Mouse (Mus musculus) testis, adult 2 months (tissue): ENCODE measurements at regions not wholly inside any gene's neighbourhood (a gene's known extent, or its start where the extent isn't known, plus 50 kb on each side); places are given as distances from the start of the nearest gene placed in this dataset.

Experiments used
- H3K27ac ChIP-seq: fragments of 200-500 bp; 2 replicates; pipeline ENCODE4 v1.5.1; 2012; ENCODE audit warnings: low read depth, low read length; ENCODE audit not compliant: control insufficient read depth, insufficient read depth
- H3K27me3 ChIP-seq: fragments of 200-500 bp; 2 replicates; pipeline ENCODE4 v1.6.1; 2012; ENCODE audit warnings: mild to moderate bottlenecking, low read length, moderate library complexity; ENCODE audit not compliant: control insufficient read depth, insufficient read depth
- H3K36me3 ChIP-seq: fragments of 200-500 bp; 2 replicates; pipeline ENCODE4 v1.6.1; 2012; ENCODE audit warnings: mild to moderate bottlenecking, low read length; ENCODE audit not compliant: control insufficient read depth, insufficient read depth
- H3K4me1 ChIP-seq: fragments of 200-500 bp; 2 replicates; pipeline ENCODE4 v1.6.1; 2012; ENCODE audit warnings: low read length; ENCODE audit not compliant: control insufficient read depth, insufficient read depth
- H3K4me3 ChIP-seq: fragments of 200-500 bp; 2 replicates; pipeline ENCODE4 v1.5.1; 2012; ENCODE audit warnings: low read depth, mild to moderate bottlenecking, low read length, moderate library complexity, mixed read lengths; ENCODE audit not compliant: control insufficient read depth
- CTCF ChIP-seq: fragments of 200-500 bp; IDR thresholded peaks from 2 replicates; pipeline ENCODE4 v1.5.1; 2012; ENCODE audit warnings: low read depth, mild to moderate bottlenecking, inconsistent platforms, low read length, moderate library complexity; ENCODE audit not compliant: control insufficient read depth, insufficient read depth, insufficient replicate concordance
- POLR2A ChIP-seq: fragments of 200-500 bp; IDR thresholded peaks from 2 replicates; pipeline ENCODE4 v1.6.1; 2012; ENCODE audit warnings: low read depth, mild to moderate bottlenecking, inconsistent platforms, low read length, moderate library complexity; ENCODE audit not compliant: control insufficient read depth

- Histone ChIP-seq H3K27me3 (no peaks in the 10 kb centered on the region), H3K4me3 (no peak overlapping the region), H3K27ac (no peak overlapping the region), H3K4me1 (no peaks in the 10 kb centered on the region), H3K36me3 (no peaks in the 10 kb centered on the region)
- TF ChIP-seq POLR2A (no peak), CTCF (no peak)
These were observed 391.3 kb downstream of the Slc4a3 start for GRCm38 (mm10) chr1:75937331-75937730.

GRCm38 (mm10) chr1:75946290-75946839 is 400.3 kb downstream of the Slc4a3 start:
- Histone ChIP-seq H3K4me1 (no peaks in the 10 kb centered on the region), H3K36me3 (no peaks in the 10 kb centered on the region), H3K4me3 (no peak overlapping the region), H3K27me3 (no peaks in the 10 kb centered on the region), H3K27ac (no peak overlapping the region)
- no peak for TF ChIP-seq CTCF
- no peak for TF ChIP-seq POLR2A

- Histone ChIP-seq H3K4me3 (peak overlapping the region; percentile 32; the same call in 1 of the 2 replicates), H3K36me3 (no peaks in the 10 kb centered on the region), H3K27me3 (no peaks in the 10 kb centered on the region), H3K4me1 (no peaks in the 10 kb centered on the region), H3K27ac (no peak overlapping the region)
- TF ChIP-seq CTCF: no peak
- TF ChIP-seq POLR2A: no peak
These were observed 432.3 kb downstream of the Slc4a3 start for GRCm38 (mm10) chr1:75978203-75978986.

- Histone ChIP-seq H3K27me3 (no peaks in the 10 kb centered on the region), H3K4me1 (no peaks in the 10 kb centered on the region), H3K27ac (no peak overlapping the region), H3K4me3 (no peak overlapping the region), H3K36me3 (no peaks in the 10 kb centered on the region)
- TF ChIP-seq CTCF: no peak
- no peak for TF ChIP-seq POLR2A
These were observed 437.0 kb downstream of the Slc4a3 start for GRCm38 (mm10) chr1:75983057-75983456.

GRCm38 (mm10) chr1:75983487-75983886 is 437.4 kb downstream of the Slc4a3 start:
- TF ChIP-seq CTCF (no peak), POLR2A (no peak)
- H3K27ac ChIP-seq: no peak overlapping the region
- no peaks in the 10 kb centered on the region for H3K36me3 ChIP-seq
- H3K27me3 ChIP-seq: no peaks in the 10 kb centered on the region
- H3K4me1 ChIP-seq: no peaks in the 10 kb centered on the region
- H3K4me3 ChIP-seq: no peak overlapping the region

- H3K27me3 ChIP-seq: no peaks in the 10 kb centered on the region
- no peaks in the 10 kb centered on the region for H3K36me3 ChIP-seq
- H3K4me3 ChIP-seq: no peak overlapping the region
- TF ChIP-seq CTCF (no peak), POLR2A (no peak)
- no peak overlapping the region for H3K27ac ChIP-seq
- no peaks in the 10 kb centered on the region for H3K4me1 ChIP-seq
These were observed 442.4 kb downstream of the Slc4a3 start for GRCm38 (mm10) chr1:75988496-75988895.

- H3K27ac ChIP-seq: no peak overlapping the region
- no peak for TF ChIP-seq CTCF
- TF ChIP-seq POLR2A: no peak
- H3K36me3 ChIP-seq: no peaks in the 10 kb centered on the region
- no peaks in the 10 kb centered on the region for H3K27me3 ChIP-seq
- H3K4me1 ChIP-seq: no peaks in the 10 kb centered on the region
- H3K4me3 ChIP-seq: no peak overlapping the region
These were observed 446.0 kb downstream of the Slc4a3 start for GRCm38 (mm10) chr1:75992039-75992438.
